Mouse (Mus musculus) C2C12 (cell line): ENCODE data around the gene 6820408C15Rik.
A peak's percentile ranks its signal among the peaks of the same experiment; 100 is the strongest.

Experiments used
- CEBPB ChIP-seq: IDR thresholded peaks from one replicate; pipeline ENCODE4 v1.6.1; 2011; ENCODE audit warnings: low read depth, mild to moderate bottlenecking, control low read depth, moderate library complexity
- CTCF ChIP-seq: IDR thresholded peaks from one replicate; pipeline ENCODE4 v1.5.1; 2011; ENCODE audit not compliant: control insufficient read depth, insufficient read depth, insufficient read length
- FOSL1 ChIP-seq: IDR thresholded peaks from one replicate; pipeline ENCODE4 v1.8.0; 2011; ENCODE audit warnings: mild to moderate bottlenecking, low read length; ENCODE audit not compliant: poor library complexity, insufficient read depth, severe bottlenecking
- USF1 ChIP-seq: IDR thresholded peaks from one replicate; pipeline ENCODE4 v1.6.1; 2011; ENCODE audit warnings: low read depth, mild to moderate bottlenecking, control low read depth, moderate library complexity

DNA sequence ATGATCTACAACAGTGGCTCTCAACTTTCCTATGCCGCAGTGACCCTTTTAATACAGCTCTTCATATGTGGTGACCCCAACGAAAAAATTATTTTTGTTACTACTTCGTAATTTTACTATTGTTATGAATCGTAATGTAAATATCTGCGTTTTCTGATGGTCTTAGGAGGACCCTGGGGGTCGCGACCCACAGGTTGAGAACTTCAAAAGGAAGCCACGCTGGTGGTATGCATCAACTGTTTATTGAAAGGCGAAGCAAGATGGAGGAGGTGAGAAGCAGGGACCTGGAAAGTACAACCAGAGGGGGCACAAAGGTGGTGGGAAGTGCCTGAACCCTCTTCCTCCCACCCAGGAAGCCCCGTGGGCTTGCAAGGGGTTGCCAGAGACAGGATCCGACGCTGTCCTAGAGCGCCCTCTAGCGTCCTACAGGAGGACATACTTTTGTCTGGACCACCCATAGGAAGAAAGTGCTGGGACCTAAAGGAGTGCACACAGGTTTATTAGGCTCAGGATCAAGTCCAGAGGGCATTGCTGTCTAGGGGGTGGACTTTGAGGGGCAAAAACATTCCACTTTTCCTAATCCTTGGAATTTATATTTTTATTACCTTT lies 46.8 kb upstream of the 6820408C15Rik start:
- TF ChIP-seq CTCF (peak; percentile 65), CEBPB (no peak), USF1 (no peak), FOSL1 (no peak)
